Mouse (Mus musculus) liver, embryonic 14.5 days (tissue): Measurements from ENCODE around the gene Ltv1.

ENCODE experiments used
- CTCF ChIP-seq: IDR thresholded peaks from 2 replicates; pipeline ENCODE4 v1.5.1; 2016; ENCODE audit warnings: antibody characterized with exemption, low read depth, control low read depth
- EP300 ChIP-seq: IDR thresholded peaks from 2 replicates; pipeline ENCODE4 v1.6.1; 2016; ENCODE audit warnings: antibody characterized with exemption, low read depth

- no peak for TF ChIP-seq CTCF
- TF ChIP-seq EP300 = no peak
These were observed 32.6 kb upstream of the Ltv1 start for GRCm38 (mm10) chr10:13225377-13226063.
